Mouse (Mus musculus): ENCODE measurements around the gene Gm20449.

GRCm38 (mm10) chr7:41394130-41394529 is 105.1 kb downstream of the Gm20449 start:
- TF ChIP-seq CTCF (IDR thresholded peaks at IDR 0.05; ENCODE audit: extremely low read depth, insufficient read length, insufficient replicate concordance, low read depth, low read length) (no peak), POLR2A (IDR thresholded peaks at IDR 0.05; ENCODE audit: low read depth, low read length) (no peak)
